Mouse (Mus musculus) stomach, postnatal 0 days (tissue): ENCODE measurements around the gene Aig1.

Source experiments
- CTCF ChIP-seq: IDR thresholded peaks from 2 replicates; pipeline ENCODE4 v1.5.1; 2016; ENCODE audit warnings: antibody characterized with exemption, low read depth, mild to moderate bottlenecking, moderate library complexity
- EP300 ChIP-seq: optimal IDR thresholded peaks from 2 replicates; pipeline ENCODE3; 2016; ENCODE audit warnings: antibody characterized with exemption

DNA sequence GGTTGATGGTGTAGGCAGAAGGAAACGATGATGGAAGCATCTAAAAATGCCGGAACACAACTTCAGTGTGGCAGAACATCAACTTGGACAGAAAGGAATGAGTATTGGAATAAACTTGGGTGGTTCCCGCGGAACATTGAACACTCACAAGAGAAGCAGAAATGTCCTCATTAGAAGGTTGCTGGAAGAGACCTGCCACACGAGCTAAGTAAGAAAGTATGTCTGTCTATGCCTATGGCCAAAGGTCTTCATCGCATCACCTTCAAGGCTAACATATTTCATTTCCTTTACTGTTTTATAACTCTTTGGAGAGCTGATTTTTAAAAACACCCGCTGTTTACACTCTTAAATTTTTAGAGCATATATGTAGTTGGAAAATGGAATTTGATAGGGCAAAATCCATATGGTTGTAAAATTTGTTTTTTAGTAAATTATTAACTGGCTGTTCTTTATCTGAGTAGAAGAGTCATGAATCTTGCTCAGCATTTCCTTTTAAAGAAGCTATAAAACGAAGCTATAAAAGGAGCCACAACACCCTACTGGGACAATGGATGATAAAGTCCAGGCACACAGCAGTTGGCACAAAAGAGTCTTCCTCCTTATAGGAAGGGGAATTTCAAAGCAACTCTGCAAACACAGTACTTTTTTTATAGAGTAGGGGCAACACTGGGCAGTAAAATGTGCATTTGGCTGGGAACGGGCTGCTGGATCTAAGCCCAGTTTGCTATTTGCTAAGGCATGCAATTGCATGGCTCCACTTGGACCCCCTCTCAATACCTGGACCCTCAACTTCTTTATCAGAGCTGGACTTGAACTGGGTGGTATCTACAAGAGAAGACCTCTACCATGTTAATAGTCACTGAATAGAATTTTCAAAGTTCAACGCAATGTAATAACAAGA lies 14.4 kb upstream of the Aig1 start:
- no peak for TF ChIP-seq CTCF
- TF ChIP-seq EP300: no peak
